ENCODE assay signal across 16 mouse cellular contexts in genomic region chr1:60986141-60986540, GRCm38 (mm10).
"Had no signal": no experiment of that assay in that cellular context is flagged by ENCODE, and none has a peak within 500 bp of the region (broad histone marks: within the 10 kb centered on the region; RNA-seq: fewer than 3 reads in every experiment).

No protein-coding gene starts in this region.

- DNase-seq: gastrocnemius, adult 2 months; gastrocnemius, postnatal 10 days; gastrocnemius, postnatal 25 days; heart, adult 18-20 months; heart, postnatal 10 days; heart, postnatal 4 days; kidney, adult 18-20 months; kidney, adult 8-10 months; kidney, postnatal 10 days; kidney, postnatal 25 days; kidney, postnatal 4 days; left cerebral cortex, postnatal 4 days had no signal

- ATAC-seq: hindbrain, embryonic 16.5 days; intestine, embryonic 15.5 days; intestine, postnatal 0 days; liver, embryonic 12.5 days had no signal
